Mouse (Mus musculus): ENCODE measurements around the gene 2310007B03Rik. TPM values are rescaled to one million over a fixed set of nuclear protein-coding genes. Genes with fewer than 3 reads are reported as not detected.
A peak's percentile ranks its signal among the peaks of the same experiment; 100 is the strongest.

Gene 2310007B03Rik
- polyA plus RNA-seq, 1 experiment from 2014 or later: 0.57 TPM

DNA sequence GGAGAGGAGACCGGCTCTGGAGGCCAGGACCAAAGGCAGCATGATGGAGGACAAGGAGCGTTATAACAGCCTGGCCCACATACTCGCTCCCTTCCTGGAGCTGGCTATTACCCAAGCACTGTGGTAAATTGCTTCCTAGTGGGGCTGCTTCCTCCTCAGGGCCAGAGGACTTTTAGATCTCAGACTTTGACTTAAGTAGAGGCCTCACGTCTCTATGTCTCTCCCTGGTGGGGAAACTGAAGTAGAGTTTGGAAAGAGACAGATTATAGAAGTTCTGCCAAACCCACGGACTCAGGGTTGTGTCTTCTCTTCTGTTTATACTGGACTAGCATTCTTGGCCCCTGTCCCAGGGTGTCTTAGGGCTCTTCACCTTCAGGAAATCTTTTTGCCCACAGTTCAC, 35.5 kb downstream of the 2310007B03Rik start:
- no peak overlapping the region for H3K4me3 ChIP-seq (ENCODE audit: low read depth, low read length)
- H3K9ac ChIP-seq (ENCODE audit: low read length): no peak overlapping the region
- H3K27me3 ChIP-seq (ENCODE audit: control insufficient read depth, insufficient read depth, low read length): no peaks in the 10 kb centered on the region
- no peaks in the 10 kb centered on the region for H3K4me1 ChIP-seq (ENCODE audit: control insufficient read depth, insufficient read depth, low read length)
- H3K4me2 ChIP-seq (ENCODE audit: low read depth): no peak overlapping the region
- H3K9me3 ChIP-seq (ENCODE audit: control insufficient read depth, low read length): no peaks in the 10 kb centered on the region
- no peaks in the 10 kb centered on the region for H3K36me3 ChIP-seq (ENCODE audit: control insufficient read depth, insufficient read depth, low read length)
- WGBS: 72% methylated on average over 5 of the region's 5 CpGs
- no peak overlapping the region for H3K27ac ChIP-seq (ENCODE audit: low read depth, low read length)
- ATAC-seq (ENCODE audit: insufficient read depth, low FRiP score, low TSS enrichment) (no peak), DNase-seq (ENCODE audit: low spot score) (no peak)

DNA sequence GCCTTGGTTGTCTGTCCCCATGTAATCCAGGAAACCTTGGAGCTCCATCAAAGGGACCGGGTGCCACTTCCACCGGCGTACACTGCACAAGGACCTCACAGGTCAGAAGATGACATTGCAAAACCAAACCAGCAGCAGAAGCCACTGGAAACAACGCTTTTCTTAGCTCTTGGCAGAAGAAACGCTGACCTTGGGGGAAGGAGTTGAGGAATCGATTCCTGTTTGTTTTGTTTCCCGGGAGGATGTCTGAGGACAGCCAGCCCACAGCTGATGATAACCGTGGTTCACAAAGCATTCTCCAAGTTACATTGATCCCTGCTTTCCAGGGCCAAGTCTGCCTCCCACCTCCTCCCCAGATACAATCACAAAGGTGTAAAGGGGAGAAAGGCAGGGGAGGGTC, 36.7 kb downstream of the 2310007B03Rik start:
- no peaks in the 10 kb centered on the region for H3K36me3 ChIP-seq (ENCODE audit: control insufficient read depth, insufficient read depth, low read length)
- no peak for ATAC-seq (ENCODE audit: insufficient read depth, low FRiP score, low TSS enrichment)
- H3K9me3 ChIP-seq (ENCODE audit: control insufficient read depth, low read length): no peaks in the 10 kb centered on the region
- H3K9ac ChIP-seq (ENCODE audit: low read length): no peak overlapping the region
- WGBS: 78% methylated on average over 8 of the region's 8 CpGs
- H3K27me3 ChIP-seq (ENCODE audit: control insufficient read depth, insufficient read depth, low read length): no peaks in the 10 kb centered on the region
- no peak overlapping the region for H3K27ac ChIP-seq (ENCODE audit: low read depth, low read length)
- no peak overlapping the region for H3K4me3 ChIP-seq (ENCODE audit: low read depth, low read length)
- no peak overlapping the region for H3K4me2 ChIP-seq (ENCODE audit: low read depth)
- H3K4me1 ChIP-seq (ENCODE audit: control insufficient read depth, insufficient read depth, low read length): no peaks in the 10 kb centered on the region
- DNase-seq (ENCODE audit: low spot score): no peak

DNA sequence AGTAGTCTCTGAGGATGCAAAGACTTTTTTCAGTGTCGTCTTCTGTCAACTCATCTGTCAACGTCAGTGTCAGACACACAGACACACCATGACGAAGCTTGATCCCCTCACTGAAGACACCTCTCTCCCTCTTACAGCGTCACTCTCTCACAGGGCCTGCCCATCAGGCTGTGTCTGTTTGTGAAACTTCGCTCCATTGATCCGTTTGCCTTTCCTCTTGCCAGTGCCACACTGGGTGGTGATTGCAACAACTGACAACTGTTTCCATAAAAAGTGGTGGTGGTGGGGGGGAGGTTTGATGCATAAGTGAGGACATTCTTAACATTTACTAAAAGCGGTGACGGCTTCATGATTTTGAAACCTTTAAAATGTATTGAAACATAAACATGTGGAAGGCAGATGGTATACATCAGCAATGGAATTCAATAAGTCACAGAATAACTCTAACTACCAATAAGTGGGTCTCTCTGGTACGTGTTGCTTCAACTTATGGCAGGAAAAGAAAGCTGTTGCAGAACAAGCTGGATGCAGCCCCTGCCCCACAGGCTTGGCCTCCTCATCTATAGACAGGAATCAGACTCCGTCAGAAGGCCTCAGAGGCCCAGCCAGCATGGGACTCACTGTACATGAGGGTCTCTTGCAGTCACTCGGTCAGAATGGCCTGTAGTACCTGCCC, 37.4 kb downstream of the 2310007B03Rik start:
- H3K4me3 ChIP-seq (ENCODE audit: low read depth, low read length): no peak overlapping the region
- no peak for DNase-seq (ENCODE audit: low spot score)
- H3K4me1 ChIP-seq (ENCODE audit: control insufficient read depth, insufficient read depth, low read length): no peaks in the 10 kb centered on the region
- H3K36me3 ChIP-seq (ENCODE audit: control insufficient read depth, insufficient read depth, low read length): no peaks in the 10 kb centered on the region
- no peaks in the 10 kb centered on the region for H3K27me3 ChIP-seq (ENCODE audit: control insufficient read depth, insufficient read depth, low read length)
- ATAC-seq (ENCODE audit: insufficient read depth, low FRiP score, low TSS enrichment): no peak
- H3K27ac ChIP-seq (ENCODE audit: low read depth, low read length): no peak overlapping the region
- no peaks in the 10 kb centered on the region for H3K9me3 ChIP-seq (ENCODE audit: control insufficient read depth, low read length)
- H3K9ac ChIP-seq (ENCODE audit: low read length): no peak overlapping the region
- WGBS: 79% methylated on average over 11 of the region's 11 CpGs
- no peak overlapping the region for H3K4me2 ChIP-seq (ENCODE audit: low read depth)

DNA sequence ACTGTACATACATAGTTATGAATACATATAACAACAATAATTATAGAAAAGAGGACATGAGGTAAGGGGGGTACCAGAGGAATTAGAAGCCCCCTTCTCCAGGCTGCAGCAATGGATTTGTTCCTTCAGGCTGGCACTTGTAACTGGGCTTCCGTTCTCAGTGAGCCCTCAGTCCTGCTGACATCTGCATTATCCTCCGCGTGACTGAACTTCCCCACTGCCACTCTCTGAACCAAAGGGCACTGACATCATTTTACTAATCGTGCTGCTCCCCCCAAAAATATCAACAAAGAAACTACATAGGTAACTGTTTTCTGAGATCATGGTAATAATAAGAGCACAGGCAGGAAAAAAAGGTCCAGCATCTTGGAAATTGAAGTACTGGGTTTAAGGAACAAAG, 41.9 kb downstream of the 2310007B03Rik start:
- Histone ChIP-seq H3K27me3 (ENCODE audit: control insufficient read depth, insufficient read depth, low read length) (no peaks in the 10 kb centered on the region), H3K4me2 (ENCODE audit: low read depth) (no peak overlapping the region), H3K4me3 (ENCODE audit: low read depth, low read length) (no peak overlapping the region), H3K9ac (ENCODE audit: low read length) (no peak overlapping the region), H3K27ac (ENCODE audit: low read depth, low read length) (no peak overlapping the region), H3K9me3 (ENCODE audit: control insufficient read depth, low read length) (no peaks in the 10 kb centered on the region), H3K4me1 (ENCODE audit: control insufficient read depth, insufficient read depth, low read length) (0 out of 2 replicates have a peak, but pooled peaks cover 5% of the 10 kb centered on the region), H3K36me3 (ENCODE audit: control insufficient read depth, insufficient read depth, low read length) (no peaks in the 10 kb centered on the region)
- WGBS: 48% methylated on average over 4 of the region's 4 CpGs
- ATAC-seq (ENCODE audit: insufficient read depth, low FRiP score, low TSS enrichment) (no peak), DNase-seq (ENCODE audit: low spot score) (no peak)

DNA sequence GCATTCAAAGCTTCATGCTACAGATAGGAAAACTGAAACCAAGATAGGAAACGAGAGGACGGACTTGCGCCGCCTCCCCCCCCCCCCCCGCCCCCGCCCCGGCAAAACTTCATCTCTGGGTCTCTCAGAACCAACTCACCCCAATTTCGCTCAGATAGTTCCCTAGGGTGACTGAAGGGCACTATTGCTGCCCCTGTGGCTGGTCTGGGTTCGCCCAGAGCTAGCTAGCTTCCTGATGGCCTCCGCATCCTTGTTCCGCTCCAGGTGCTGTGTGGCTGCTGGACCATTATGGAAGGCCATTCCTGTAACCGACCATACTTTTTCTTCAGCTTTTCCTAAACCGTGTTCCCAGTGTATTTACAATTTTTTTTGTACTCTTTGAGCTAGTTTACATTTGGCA, 45.3 kb downstream of the 2310007B03Rik start:
- H3K36me3 ChIP-seq (ENCODE audit: control insufficient read depth, insufficient read depth, low read length): no peaks in the 10 kb centered on the region
- DNase-seq (ENCODE audit: low spot score): no peak
- 0 out of 2 replicates have a peak, but pooled peaks cover 5% of the 10 kb centered on the region for H3K4me1 ChIP-seq (ENCODE audit: control insufficient read depth, insufficient read depth, low read length)
- H3K9ac ChIP-seq (ENCODE audit: low read length): peak overlapping the region; percentile 37
- peak overlapping the region; percentile 55 for H3K4me2 ChIP-seq (ENCODE audit: low read depth)
- H3K27ac ChIP-seq (ENCODE audit: low read depth, low read length): no peak overlapping the region
- WGBS: 24% methylated on average over 12 of the region's 13 CpGs
- peak; percentile 80 for ATAC-seq (ENCODE audit: insufficient read depth, low FRiP score, low TSS enrichment)
- H3K9me3 ChIP-seq (ENCODE audit: control insufficient read depth, low read length): no peaks in the 10 kb centered on the region
- peak overlapping the region; percentile 36 for H3K4me3 ChIP-seq (ENCODE audit: low read depth, low read length)
- no peaks in the 10 kb centered on the region for H3K27me3 ChIP-seq (ENCODE audit: control insufficient read depth, insufficient read depth, low read length)

DNA sequence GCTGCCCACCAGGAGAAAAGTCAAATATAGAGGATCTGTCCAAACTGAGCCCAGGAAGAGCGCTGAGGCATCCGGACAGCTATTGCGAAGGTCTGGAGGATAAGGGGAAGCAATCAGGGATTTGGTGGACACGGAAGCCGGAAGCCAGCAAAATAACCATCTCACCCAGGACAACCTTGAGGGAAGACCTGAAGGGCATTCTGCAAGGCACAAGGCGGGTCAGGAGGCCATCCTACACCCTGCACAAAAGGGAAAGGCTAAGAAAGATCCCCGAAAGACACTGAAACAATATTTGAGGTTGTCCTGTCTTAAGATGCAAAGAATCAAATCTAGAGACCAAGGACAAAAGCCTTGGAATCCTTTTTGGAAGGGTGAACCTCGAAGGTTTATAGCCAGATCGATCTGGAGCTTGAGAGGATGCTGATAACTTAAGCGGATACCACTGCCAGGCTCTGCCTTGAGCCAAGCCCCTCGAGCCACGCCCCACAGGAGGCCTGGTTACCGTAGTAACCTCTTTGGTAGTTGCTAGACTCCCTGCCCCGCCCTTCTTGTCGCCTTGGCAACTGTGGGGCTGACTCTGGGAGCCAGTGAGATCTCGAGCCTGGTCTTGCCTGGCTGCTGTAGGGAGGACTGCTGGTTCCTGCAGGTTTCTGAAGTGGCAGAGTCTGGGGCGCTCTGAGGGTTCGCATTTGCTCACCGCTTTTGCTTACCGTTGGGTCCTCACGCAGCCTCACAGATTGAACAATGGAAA, 45.9 kb downstream of the 2310007B03Rik start:
- Histone ChIP-seq H3K27ac (ENCODE audit: low read depth, low read length) (no peak overlapping the region), H3K4me1 (ENCODE audit: control insufficient read depth, insufficient read depth, low read length) (0 out of 2 replicates have a peak, but pooled peaks cover 5% of the 10 kb centered on the region), H3K27me3 (ENCODE audit: control insufficient read depth, insufficient read depth, low read length) (no peaks in the 10 kb centered on the region), H3K4me2 (ENCODE audit: low read depth) (peak overlapping the region; percentile 55), H3K36me3 (ENCODE audit: control insufficient read depth, insufficient read depth, low read length) (no peaks in the 10 kb centered on the region), H3K9ac (ENCODE audit: low read length) (peak overlapping the region; percentile 37), H3K4me3 (ENCODE audit: low read depth, low read length) (peak overlapping the region; percentile 36), H3K9me3 (ENCODE audit: control insufficient read depth, low read length) (no peaks in the 10 kb centered on the region)
- ATAC-seq (ENCODE audit: insufficient read depth, low FRiP score, low TSS enrichment) (peak; percentile 100), DNase-seq (ENCODE audit: low spot score) (peak; percentile 94)
- 28% methylated on average over 21 of the region's 21 CpGs for WGBS

DNA sequence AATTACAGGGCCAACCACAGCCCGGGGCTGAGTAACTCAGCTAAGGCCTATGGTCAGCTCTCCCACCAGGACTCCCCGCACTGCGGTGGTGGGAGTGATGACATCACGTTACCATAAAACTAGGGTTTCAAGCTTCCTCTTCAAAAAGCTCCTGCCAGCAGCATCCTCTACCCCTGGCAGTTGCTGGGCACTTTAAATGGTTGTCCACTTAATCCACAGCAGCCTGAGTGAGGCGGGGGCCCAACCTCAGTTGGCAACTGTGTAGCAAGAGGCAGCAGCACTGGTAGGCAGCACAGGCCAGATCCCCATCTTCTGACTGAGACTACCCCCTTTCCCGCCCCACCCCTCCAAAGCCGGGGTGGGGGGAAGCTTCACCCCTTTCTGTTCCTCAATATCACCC, 58.0 kb downstream of the 2310007B03Rik start:
- Histone ChIP-seq H3K27me3 (ENCODE audit: control insufficient read depth, insufficient read depth, low read length) (peaks cover 23% of the 10 kb centered on the region), H3K4me1 (ENCODE audit: control insufficient read depth, insufficient read depth, low read length) (no peaks in the 10 kb centered on the region), H3K9me3 (ENCODE audit: control insufficient read depth, low read length) (no peaks in the 10 kb centered on the region), H3K36me3 (ENCODE audit: control insufficient read depth, insufficient read depth, low read length) (no peaks in the 10 kb centered on the region), H3K9ac (ENCODE audit: low read length) (no peak overlapping the region), H3K27ac (ENCODE audit: low read depth, low read length) (no peak overlapping the region), H3K4me3 (ENCODE audit: low read depth, low read length) (no peak overlapping the region), H3K4me2 (ENCODE audit: low read depth) (no peak overlapping the region)
- no peak for ATAC-seq (ENCODE audit: insufficient read depth, low FRiP score, low TSS enrichment)
- WGBS: 54% methylated on average over 7 of the region's 7 CpGs
- no peak for DNase-seq (ENCODE audit: low spot score)

DNA sequence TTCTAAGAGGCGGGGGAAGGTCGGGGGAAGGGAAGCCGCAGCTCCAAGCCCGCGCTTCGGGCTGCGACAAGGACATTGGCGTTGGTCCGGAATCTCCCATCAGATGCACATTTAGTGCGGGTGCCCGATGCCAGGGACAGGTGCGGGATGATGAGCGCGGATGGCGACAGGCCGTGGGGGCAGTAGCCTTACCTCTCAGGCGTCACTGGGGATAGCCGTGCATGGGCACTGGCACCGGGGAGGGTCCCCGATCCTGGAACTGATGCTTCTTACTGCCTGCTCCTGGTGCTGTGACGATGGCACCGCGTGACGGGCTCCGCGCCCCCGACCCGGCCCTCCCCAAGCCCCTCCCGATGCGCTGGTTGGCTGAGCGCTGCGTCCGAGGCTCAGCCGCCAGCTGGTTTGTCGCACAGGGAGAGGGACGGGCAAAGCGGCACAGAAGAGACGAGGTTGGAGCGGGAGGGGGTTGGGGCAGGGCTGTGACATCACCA, 59.1 kb downstream of the 2310007B03Rik start, which contains the start of gene Kif1a:
Gene Kif1a, minus strand, starts transcription at position 381 of the 491 bp plus-strand sequence.
- 0% methylated on average over 39 of the region's 39 CpGs for WGBS
- Histone ChIP-seq H3K36me3 (ENCODE audit: control insufficient read depth, insufficient read depth, low read length) (no peaks in the 10 kb centered on the region), H3K27me3 (ENCODE audit: control insufficient read depth, insufficient read depth, low read length) (peaks cover 23% of the 10 kb centered on the region), H3K9me3 (ENCODE audit: control insufficient read depth, low read length) (no peaks in the 10 kb centered on the region), H3K9ac (ENCODE audit: low read length) (peak within 1 kb of the TSS; percentile 58), H3K27ac (ENCODE audit: low read depth, low read length) (peak within 1 kb of the TSS; percentile 21; the same call in 1 of the 2 replicates), H3K4me1 (ENCODE audit: control insufficient read depth, insufficient read depth, low read length) (no peaks in the 10 kb centered on the region), H3K4me3 (ENCODE audit: low read depth, low read length) (peak within 1 kb of the TSS; percentile 41), H3K4me2 (ENCODE audit: low read depth) (peak within 1 kb of the TSS; percentile 68)
- DNase-seq (ENCODE audit: low spot score) (peak; percentile 85), ATAC-seq (ENCODE audit: insufficient read depth, low FRiP score, low TSS enrichment) (peak; percentile 84)

All from neural tube, embryonic 11.5 days (tissue).